ENCODE assay signal across 8 mouse cellular contexts in the genomic region with DNA sequence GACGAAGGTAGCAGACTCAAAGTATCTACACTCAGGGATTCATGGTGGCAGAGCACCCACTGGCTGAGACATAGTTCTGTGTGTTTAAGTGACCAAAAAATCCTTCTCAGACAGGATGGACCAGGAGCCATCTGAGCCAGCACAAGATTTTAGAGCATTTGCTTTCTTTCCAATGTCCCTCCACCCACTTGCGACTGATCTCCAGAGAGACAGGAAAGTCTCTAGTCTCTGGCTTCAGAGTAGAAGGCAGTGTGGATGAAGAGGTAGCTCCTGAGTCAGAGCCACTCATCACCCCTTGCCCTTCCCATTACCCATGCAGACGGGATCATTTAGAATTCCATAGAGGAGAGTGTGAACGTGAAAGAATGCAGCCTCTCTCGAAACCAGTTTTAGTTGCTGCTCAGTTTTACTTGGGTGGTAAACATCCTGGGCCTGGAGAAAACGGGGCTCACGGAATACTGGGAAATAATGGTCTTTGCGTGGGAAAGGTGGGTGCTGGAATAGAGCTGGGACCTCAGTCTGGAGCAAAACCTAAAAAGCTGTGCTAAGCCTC.
A peak's percentile ranks its signal among the peaks of the same experiment; 100 is the strongest.
DNase-seq lines count a peak whose midpoint lies in the region; TF ChIP-seq lines count a peak whose summit lies in the region.

No protein-coding gene starts in this region.

- TF ChIP-seq CTCF in thymus, adult 2 months (IDR thresholded peaks at IDR 0.05; ENCODE audit: borderline replicate concordance, control insufficient read depth, extremely low read depth, insufficient read depth, low read length, poor library complexity): no peak
- TF ChIP-seq CTCF in small intestine, adult 2 months (IDR thresholded peaks at IDR 0.05; ENCODE audit: extremely low read depth, insufficient read length, insufficient replicate concordance, low read depth, low read length): no peak

- peak overlapping the region; percentile 12 for H3K27ac ChIP-seq in thymus, adult 2 months (ENCODE audit: control insufficient read depth, insufficient read depth, low read length)
- peak overlapping the region; percentile 92 for H3K27ac ChIP-seq in limb, embryonic 10.5 days
- H3K27ac ChIP-seq in small intestine, adult 2 months (ENCODE audit: insufficient read depth, low read depth, low read length): peak overlapping the region; percentile 84

- TF ChIP-seq POLR2A in thymus, adult 2 months (IDR thresholded peaks at IDR 0.05; ENCODE audit: control insufficient read depth, extremely low read depth, insufficient read depth, low read length, poor library complexity): no peak
- TF ChIP-seq POLR2A in small intestine, adult 2 months (IDR thresholded peaks at IDR 0.05; ENCODE audit: low read depth, low read length): no peak

- H3K27me3 ChIP-seq in thymus, adult 2 months (ENCODE audit: control insufficient read depth, insufficient read depth, low read length): no peaks in the 10 kb centered on the region
- H3K27me3 ChIP-seq in limb, embryonic 10.5 days (ENCODE audit: low read depth, poor library complexity, severe bottlenecking): no peaks in the 10 kb centered on the region
- H3K27me3 ChIP-seq in small intestine, adult 2 months (ENCODE audit: control insufficient read depth, insufficient read depth, low read length): no peaks in the 10 kb centered on the region

- WGBS in thymus, adult 2 months: 26% methylated on average over 8 of the region's 8 CpGs
- 18% methylated on average over 8 of the region's 8 CpGs for WGBS in limb, embryonic 10.5 days
- 7% methylated on average over 8 of the region's 8 CpGs for WGBS in small intestine, adult 2 months

- no peaks in the 10 kb centered on the region for H3K9me3 ChIP-seq in limb, embryonic 10.5 days (replicated peaks)

- intact Hi-C loops in left cerebral cortex, postnatal 14 days (cut with DNase I): no loop called here

- no peaks in the 10 kb centered on the region for H3K36me3 ChIP-seq in thymus, adult 2 months (ENCODE audit: control insufficient read depth, insufficient read depth, low read length)
- peaks cover 30% of the 10 kb centered on the region for H3K36me3 ChIP-seq in limb, embryonic 10.5 days
- H3K36me3 ChIP-seq in small intestine, adult 2 months (ENCODE audit: control insufficient read depth, insufficient read depth, low read length): no peaks in the 10 kb centered on the region

- peaks cover 20% of the 10 kb centered on the region for H3K4me1 ChIP-seq in thymus, adult 2 months (replicated peaks; ENCODE audit: control insufficient read depth, insufficient read depth, low read length)
- peaks cover 90% of the 10 kb centered on the region for H3K4me1 ChIP-seq in limb, embryonic 10.5 days
- peaks cover 14% of the 10 kb centered on the region; the same call in 1 of the 2 replicates for H3K4me1 ChIP-seq in small intestine, adult 2 months (ENCODE audit: control insufficient read depth, insufficient read depth, insufficient read length, low read length)

- peak overlapping the region; percentile 68; the same call in 1 of the 2 replicates for H3K4me3 ChIP-seq in thymus, adult 2 months (ENCODE audit: control insufficient read depth, insufficient read depth, low read length)
- H3K4me3 ChIP-seq in limb, embryonic 10.5 days: peak overlapping the region; percentile 55
- H3K4me3 ChIP-seq in small intestine, adult 2 months (ENCODE audit: low read depth, low read length): peak overlapping the region; percentile 76; the same call in 1 of the 2 replicates

- DNase-seq in cerebellum, adult 8-10 months: peak; percentile 16
- no peak for DNase-seq in cerebellum, adult 9-11 months
- no peak for DNase-seq in thymus, adult 2 months
- no peak for DNase-seq in thymus, postnatal 36 days
- no peak for DNase-seq in limb, embryonic 10.5 days (ENCODE audit: low spot score)
- no peak for DNase-seq in left cerebral cortex, postnatal 14 days (ENCODE audit: low spot score in 2 of 2)
- DNase-seq in spleen, adult 18-20 months: no peak

Comparison
In these comparisons a context has a peak if more than half of its experiments do, and no peak if none do; other contexts are left out.
1. H3K27ac ChIP-seq: peak in every context shown above with its lines; median percentile 92 in limb, embryonic 10.5 days; 84 in small intestine, adult 2 months; 12 in thymus, adult 2 months.